Mouse (Mus musculus): ENCODE data around the gene Emsy.

Gene Emsy

DNA sequence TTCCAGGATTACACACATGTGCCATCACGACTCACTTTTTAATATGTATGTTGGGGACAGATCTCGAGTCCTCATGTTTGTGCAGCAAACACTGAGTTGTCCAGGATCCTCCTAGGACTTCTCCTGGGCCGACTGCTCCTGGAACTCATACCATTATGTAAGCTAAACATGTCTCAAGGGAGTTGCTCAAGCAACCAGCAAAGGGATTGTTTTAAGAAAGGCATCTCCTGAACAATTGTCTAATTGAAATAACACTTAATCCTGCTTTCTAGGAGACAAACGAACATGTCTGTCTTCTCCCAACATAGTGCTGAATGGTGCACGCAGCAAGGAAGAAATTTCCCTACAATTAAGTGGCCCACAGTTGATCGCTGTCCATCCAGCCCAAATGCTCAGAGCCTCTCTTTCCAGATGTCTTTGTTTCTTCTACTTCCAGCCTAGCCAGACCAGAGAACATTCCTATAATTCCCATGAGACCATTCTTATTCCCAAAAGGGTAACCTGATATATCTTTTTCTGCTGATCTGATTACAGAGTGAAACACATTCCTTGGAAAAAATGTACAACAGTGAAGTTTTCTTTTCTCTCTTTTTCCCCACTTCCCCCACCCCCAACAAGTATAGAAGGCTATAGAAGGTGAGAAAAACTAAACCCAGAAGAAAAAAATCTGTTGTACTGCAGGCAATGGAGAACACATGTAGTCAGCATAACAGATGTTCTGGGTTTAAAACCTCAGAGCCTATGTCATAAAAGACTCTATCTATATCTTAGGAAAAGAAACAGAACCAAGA lies 11.6 kb upstream of the Emsy start:
- DNase-seq: no peak

- DNase-seq: no peak
Measured at GRCm38 (mm10) chr7:98665726-98666125, 9.1 kb upstream of the Emsy start.

GRCm38 (mm10) chr7:98665166-98665565 lies 8.6 kb upstream of the Emsy start:
- no peak for DNase-seq

DNA sequence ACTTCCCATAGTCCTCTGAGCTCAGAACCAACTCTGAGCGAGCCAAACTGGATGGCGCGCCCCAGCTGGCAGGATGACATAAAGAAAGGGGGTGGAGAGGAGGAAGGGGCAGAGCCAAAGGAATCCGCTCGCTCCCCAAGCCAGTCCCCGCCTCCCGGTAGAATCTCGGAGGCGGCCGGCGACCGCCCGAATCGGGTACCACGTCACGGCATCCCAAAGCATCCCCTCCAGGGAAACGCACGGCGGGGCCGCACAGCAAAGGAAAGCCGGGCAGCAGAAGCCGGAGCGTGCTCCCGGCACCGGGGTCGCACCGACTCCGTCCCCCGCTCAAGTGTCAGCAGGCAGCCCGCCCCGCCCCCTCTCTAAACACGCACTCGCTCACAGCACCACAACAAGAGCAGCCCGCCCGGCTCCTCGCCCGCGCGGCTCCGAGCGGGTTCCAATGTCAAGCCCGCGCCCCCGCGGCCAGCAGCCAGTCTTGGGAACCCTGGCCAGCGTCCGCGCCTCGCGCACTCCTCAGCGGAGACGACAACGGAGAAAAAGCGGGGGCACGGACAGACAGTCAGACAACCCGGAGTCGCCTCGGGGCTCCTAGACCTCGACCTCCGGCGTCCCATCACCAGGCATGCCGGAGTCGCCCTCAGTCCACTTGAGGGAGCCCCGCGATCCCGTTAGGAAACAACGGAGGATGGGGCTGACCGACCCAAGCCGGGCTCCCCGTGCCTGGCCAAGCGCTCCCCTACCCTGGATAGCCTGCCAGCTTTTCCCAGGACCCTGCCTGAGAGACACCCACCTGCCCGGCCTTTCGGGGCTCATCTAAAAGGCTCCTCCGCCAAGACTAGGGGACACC lies 677 bp downstream of the Emsy start:
- DNase-seq: peak; percentile 71 to 76

- DNase-seq: no peak
Measured at GRCm38 (mm10) chr7:98651651-98652050, 4.9 kb downstream of the Emsy start.

DNA sequence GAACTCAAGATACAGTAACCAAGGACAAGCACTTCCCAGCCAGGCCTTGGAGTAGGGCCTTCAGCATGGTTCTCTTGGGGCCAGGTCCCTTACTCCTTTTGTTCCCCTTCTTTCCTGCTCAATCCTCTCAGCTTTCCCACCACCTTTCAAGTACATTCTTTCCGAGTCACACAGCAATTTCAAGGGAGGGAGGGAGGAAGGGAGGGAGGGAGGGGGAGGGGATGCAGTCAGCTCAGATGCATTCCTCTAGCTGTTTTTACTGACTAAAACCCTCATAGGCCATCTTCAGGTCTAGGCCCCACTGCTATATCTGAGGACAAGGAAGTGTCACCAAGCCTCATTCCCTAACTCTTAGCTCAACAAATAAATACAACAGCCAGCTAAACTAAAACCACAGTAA lies 12.3 kb downstream of the Emsy start:
- DNase-seq: no peak

DNA sequence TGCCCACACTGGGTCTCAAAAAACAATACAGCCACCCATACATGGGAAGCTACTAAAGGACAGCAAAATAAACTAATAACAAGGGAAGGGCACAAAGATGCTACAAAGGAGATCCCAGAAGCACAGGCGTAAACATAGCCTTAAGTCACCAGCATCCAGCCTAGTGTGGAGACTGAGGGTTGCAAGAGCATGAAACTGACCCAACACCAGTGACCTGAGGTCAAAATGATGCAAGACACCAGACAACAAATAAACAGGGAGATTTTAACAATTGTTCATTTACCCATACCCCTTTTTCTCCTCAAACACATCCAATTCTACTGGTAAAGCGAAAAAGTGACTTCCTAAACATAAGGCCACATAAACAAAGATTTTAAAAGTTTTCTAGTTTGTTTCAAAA lies 20.0 kb downstream of the Emsy start:
- no peak for DNase-seq

- DNase-seq: no peak
Measured at GRCm38 (mm10) chr7:98633032-98633431, 23.6 kb downstream of the Emsy start.

DNA sequence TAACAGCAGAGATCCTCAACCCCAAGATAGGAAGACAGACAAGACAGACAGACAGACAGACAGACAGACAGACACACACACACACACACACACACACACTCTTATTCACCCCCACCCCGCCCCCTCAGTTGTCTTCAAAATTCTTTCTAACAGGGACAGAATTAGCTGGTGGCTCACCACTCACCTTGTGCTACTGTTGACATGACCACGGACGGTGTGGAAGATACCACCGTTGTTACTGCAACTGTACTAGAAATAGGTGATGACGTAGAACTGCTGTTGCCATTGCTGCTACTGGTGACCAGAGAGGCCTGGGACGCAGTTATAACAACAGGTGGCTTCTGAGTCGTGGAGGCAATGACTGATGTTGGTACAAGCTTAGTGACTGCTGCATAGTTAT lies 26.6 kb downstream of the Emsy start:
- no peak for DNase-seq

DNA sequence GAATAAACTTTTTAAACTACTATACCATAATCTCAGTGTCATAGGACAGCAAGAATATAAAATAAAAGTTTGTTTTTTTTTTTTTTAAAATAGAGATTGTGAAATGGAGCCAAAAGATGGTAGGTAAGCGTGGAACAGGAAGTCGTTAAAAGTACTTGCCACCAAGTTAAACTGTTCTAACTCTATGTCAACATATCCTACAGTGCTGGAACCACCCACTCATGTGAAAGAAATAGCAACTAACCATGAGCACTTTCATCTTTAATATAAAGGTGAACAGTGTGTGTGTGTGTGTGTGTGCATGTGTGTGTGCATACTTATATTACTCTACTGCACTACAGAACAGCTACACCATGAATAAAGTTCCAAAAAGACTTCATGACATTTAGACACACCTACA lies 38.8 kb downstream of the Emsy start:
- DNase-seq: no peak

DNA sequence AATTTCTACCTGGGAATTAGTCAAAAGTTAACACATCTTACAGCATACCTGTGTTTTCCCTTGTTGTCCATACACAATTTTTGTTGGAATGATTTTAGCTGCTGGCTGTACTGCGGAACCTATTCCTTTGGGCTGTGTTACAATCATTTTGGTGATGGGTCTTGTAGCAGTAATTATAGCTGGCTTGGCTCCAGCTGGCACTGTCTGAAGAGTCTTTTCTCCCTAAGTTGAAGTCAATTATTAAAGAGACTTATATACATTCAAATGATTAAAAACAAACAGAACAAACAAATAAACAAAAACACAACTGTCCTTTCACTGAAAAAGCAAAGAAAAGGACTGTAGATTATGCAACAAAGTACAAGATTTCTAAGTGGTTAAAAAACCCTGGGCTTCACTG lies 43.6 kb downstream of the Emsy start:
- DNase-seq: no peak

GRCm38 (mm10) chr7:98608520-98608919 lies 48.1 kb downstream of the Emsy start:
- no peak for DNase-seq

- DNase-seq: no peak
Measured at GRCm38 (mm10) chr7:98607158-98607557, 49.4 kb downstream of the Emsy start.

- no peak for DNase-seq
Measured at GRCm38 (mm10) chr7:98601715-98602114, 54.9 kb downstream of the Emsy start.

- no peak for DNase-seq
Measured at GRCm38 (mm10) chr7:98597402-98597801, 59.2 kb downstream of the Emsy start.

GRCm38 (mm10) chr7:98594731-98595130 lies 61.9 kb downstream of the Emsy start:
- no peak for DNase-seq

GRCm38 (mm10) chr7:98593276-98593675 lies 63.3 kb downstream of the Emsy start:
- DNase-seq: no peak

DNA sequence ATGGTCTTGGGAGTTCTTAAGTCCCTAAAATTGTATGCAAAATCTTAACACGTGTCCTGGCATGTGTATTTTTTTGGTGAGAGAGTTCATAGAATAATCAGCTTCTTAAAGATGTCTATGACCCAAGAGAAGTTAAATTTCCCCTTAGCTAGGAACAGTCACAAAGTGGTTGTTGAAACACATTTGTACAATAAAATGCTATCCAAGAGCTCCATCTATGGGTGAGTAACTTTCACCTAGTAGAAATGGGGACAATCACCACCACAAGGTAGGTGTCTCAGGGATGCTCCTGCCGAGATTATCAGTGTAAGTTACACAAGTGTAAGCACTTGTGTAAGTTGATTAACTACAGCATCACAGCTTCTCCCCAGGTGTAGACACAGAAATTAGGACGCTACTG lies 67.6 kb downstream of the Emsy start:
- DNase-seq: no peak

GRCm38 (mm10) chr7:98586313-98586712 lies 70.3 kb downstream of the Emsy start:
- peak in 1 of 2 experiments; percentile 29 for DNase-seq

- no peak for DNase-seq
Measured at GRCm38 (mm10) chr7:98584555-98584954, 72.0 kb downstream of the Emsy start.

DNA sequence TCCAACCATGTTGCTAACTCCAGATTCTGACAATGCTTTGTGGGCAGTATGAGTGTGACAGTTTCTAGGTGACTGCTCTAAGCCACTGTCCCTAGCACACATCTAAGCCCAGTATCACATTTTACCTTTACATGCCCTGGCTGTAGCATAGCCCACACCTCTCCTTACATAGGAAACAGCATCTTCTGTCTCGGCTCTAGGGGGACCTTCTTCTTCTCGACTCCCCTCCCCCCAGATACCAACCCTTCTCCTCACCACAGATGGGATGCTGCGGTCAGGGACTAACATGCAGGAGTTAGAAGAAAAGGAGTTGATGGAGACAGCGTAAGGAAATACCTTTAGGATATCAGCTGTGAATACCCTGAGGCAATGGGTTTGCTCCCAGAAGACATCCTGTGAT lies 75.3 kb downstream of the Emsy start:
- no peak for DNase-seq

DNA sequence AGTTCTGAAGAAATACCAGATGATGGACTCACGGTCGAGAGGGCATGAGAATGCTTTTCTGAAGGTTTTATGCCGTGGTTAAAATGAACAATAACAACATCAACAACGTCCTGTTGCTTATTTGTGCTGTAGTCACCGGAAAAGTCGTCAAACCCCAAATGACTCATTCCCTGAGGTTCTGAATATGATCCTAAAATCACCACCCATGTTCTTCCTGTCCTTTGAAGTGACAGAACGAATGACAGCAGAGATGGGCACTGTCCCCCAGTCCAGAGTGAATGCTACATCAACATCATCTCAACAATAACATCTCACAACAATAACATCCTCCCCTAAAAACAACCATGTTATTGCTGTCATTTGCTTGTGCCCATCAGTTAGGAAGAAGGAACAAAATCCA lies 76.1 kb downstream of the Emsy start:
- peak in 1 of 2 experiments; percentile 17 for DNase-seq

GRCm38 (mm10) chr7:98579731-98580130 lies 76.9 kb downstream of the Emsy start:
- DNase-seq: no peak

- no peak for DNase-seq
Measured at GRCm38 (mm10) chr7:98577461-98577860, 79.1 kb downstream of the Emsy start.

All from kidney, adult 8-10 months (tissue).